Mouse (Mus musculus) kidney, adult 2 months (tissue): ENCODE data around the gene Ten1. TPM values are rescaled to one million over a fixed set of nuclear protein-coding genes. Genes with fewer than 3 reads are reported as not detected.

Experiments
- DNase-seq: peaks from one replicate; pipeline ENCODE4 v3.0.0; 2021
- H3K27ac ChIP-seq: fragments of 200-500 bp; 2 replicates; pipeline ENCODE4 v1.5.1; 2012; ENCODE audit warnings: low read depth, low read length, control low read depth, inconsistent platforms; ENCODE audit not compliant: insufficient read depth
- H3K27me3 ChIP-seq: fragments of 200-500 bp; replicated peaks from 2 replicates; pipeline ENCODE4 v1.6.1; 2012; ENCODE audit warnings: mild to moderate bottlenecking, moderate library complexity, low read length, inconsistent platforms; ENCODE audit not compliant: control insufficient read depth, insufficient read depth
- H3K36me3 ChIP-seq: fragments of 200-500 bp; 2 replicates; pipeline ENCODE4 v1.6.1; 2012; ENCODE audit warnings: mild to moderate bottlenecking, moderate library complexity, low read length, inconsistent platforms; ENCODE audit not compliant: control insufficient read depth, insufficient read depth
- H3K4me1 ChIP-seq: fragments of 200-500 bp; 2 replicates; pipeline ENCODE4 v1.6.1; 2011; ENCODE audit warnings: low read length; ENCODE audit not compliant: control insufficient read depth, insufficient read depth
- H3K4me3 ChIP-seq: fragments of 200-500 bp; 2 replicates; pipeline ENCODE4 v1.5.1; 2011; ENCODE audit warnings: mild to moderate bottlenecking, low read depth, low read length, control low read depth; ENCODE audit not compliant: insufficient read depth
- CTCF ChIP-seq: fragments of 200-500 bp; conservative IDR thresholded peaks from 2 replicates; pipeline ENCODE4 v1.5.1; 2011; ENCODE audit warnings: low read depth, mild to moderate bottlenecking, control low read depth, low read length, moderate library complexity, mixed read lengths; ENCODE audit not compliant: insufficient read depth, insufficient read length
- POLR2A ChIP-seq: fragments of 200-500 bp; IDR thresholded peaks from one replicate; pipeline ENCODE4 v1.6.1; 2011; ENCODE audit warnings: low read depth, low read length, control low read depth
- WGBS: fragments of 180-500 bp; shearing (Covaris S2); methylation state at CpG from one replicate; pipeline ENCODE4 v1.1.7; 2018; 5-methylcytosine and 5-hydroxymethylcytosine counted together
- polyA plus RNA-seq: library from polyadenylated mRNA; depleted of rRNA; stranded (reverse); fragments of >200 nt; gene quantifications from 2 replicates; pipeline ENCODE4 v1.2.3, GENCODE M21; 2012

Gene Ten1
- polyA plus RNA-seq, 1 experiment, result 21.0 TPM

DNA sequence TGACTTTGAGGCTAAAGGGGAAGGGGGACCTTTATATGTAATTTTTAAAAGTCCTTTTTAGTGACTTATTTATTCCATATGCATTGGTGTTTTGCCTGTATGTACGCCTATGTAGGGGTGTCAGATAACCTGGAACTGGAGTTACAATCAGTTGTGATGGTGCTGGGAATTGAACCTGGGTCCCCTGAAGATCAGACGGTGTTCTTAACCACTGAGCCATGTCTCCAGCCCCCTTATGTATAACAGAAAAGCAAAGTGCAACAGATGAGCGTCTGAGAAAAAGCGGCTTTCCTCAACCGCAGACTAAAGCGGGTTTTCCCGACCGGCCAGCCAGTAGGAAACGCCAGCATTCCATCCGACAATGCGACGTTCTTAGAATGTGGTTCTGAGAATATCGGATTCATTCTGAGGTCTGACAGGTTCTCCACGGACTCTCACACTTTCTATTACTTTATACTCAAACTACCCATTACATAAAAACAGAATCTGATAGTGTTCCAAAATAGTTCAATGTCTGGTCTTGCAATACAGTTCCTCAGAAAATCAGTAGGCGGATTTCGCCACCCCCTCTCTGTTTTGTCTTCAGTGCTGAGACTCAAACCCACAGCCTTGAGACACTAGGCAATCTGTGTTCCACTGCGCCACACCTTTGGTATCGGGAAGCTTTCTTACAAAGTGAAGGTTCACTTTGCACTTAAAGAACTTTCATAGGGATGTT lies 1.6 kb upstream of the Ten1 start:
- Histone ChIP-seq H3K4me1 (peaks cover 11% of the 10 kb centered on the region; the same call in 1 of the 2 replicates), H3K27ac (peak overlapping the region; percentile 91), H3K4me3 (peak overlapping the region; percentile 76), H3K27me3 (no peaks in the 10 kb centered on the region), H3K36me3 (no peaks in the 10 kb centered on the region; the same call in 1 of the 2 replicates)
- TF ChIP-seq CTCF (no peak), POLR2A (no peak)
- DNase-seq, result no peak
- WGBS, result 77% methylated on average over 18 of the region's 18 CpGs

DNA sequence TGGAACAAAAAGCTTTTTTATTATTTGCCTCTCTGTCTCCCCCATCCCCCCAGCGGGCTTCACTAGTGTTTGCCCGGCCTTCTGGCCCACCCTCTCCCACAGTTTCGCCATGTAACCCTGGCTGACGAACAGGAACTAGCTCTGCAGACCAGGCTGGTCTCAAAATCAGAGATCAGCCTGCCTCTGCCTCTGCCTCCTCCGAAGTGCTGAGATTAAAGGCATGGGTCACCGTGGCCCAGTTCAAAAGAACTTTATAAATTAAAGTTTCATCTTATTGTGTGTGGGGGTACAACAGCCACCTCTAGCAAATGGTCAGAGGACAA lies 1.1 kb upstream of the Ten1 start:
- WGBS, result 63% methylated on average over 6 of the region's 6 CpGs
- peaks cover 11% of the 10 kb centered on the region; the same call in 1 of the 2 replicates for H3K4me1 ChIP-seq
- peak overlapping the region; percentile 76 for H3K4me3 ChIP-seq
- no peaks in the 10 kb centered on the region for H3K27me3 ChIP-seq
- H3K36me3 ChIP-seq, result no peaks in the 10 kb centered on the region; the same call in 1 of the 2 replicates
- DNase-seq, result no peak
- H3K27ac ChIP-seq, result peak overlapping the region; percentile 91
- no peak for TF ChIP-seq CTCF
- TF ChIP-seq POLR2A, result no peak

DNA sequence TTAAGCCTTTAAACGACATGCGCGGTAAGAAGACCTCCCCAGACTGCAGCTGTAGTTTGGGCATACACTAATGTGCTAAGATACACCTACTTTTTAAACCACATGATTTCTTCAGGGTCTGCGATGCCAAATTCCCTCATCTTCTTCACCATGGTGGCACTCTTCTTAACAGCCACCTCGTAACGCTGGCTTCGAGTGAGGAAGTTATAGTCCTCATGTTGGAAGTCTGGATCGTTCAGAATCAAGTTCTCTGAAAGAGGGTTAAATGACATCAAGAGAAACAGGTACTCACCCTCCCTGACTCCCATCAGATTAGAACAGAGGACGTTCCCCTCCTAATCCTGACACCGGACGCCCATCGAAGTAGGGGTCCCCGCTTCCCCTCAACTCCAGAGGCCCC lies 523 bp upstream of the Ten1 start:
- TF ChIP-seq CTCF (no peak), POLR2A (no peak)
- Histone ChIP-seq H3K4me3 (peak overlapping the region; percentile 76), H3K27me3 (no peaks in the 10 kb centered on the region), H3K27ac (peak overlapping the region; percentile 89), H3K36me3 (no peaks in the 10 kb centered on the region; the same call in 1 of the 2 replicates), H3K4me1 (peaks cover 11% of the 10 kb centered on the region; the same call in 1 of the 2 replicates)
- 6% methylated on average over 13 of the region's 13 CpGs for WGBS
- DNase-seq, result peak; percentile 28

DNA sequence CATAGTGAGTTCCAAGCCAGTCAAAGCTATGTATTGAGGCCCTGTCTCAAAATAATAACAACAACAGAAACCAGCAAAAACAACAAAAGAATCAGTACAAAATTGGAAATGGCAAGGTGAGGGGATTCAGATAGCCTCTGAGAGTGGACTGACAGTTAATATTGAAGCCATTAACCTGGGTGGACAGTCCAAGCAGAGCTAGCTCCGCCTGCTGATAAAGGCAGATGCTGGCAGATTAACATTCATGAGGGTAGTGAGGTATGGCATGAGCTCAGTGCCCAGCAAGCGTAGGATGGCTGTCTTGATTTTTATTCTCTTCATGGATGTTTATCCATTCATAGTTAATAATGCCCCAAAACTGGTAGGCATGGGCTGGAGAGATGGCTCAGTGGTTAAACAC lies 2.5 kb downstream of the Ten1 start:
- TF ChIP-seq POLR2A (no peak), CTCF (0 out of 2 replicates have a peak, but pooled peaks have one; percentile 1)
- no peaks in the 10 kb centered on the region; the same call in 1 of the 2 replicates for H3K36me3 ChIP-seq
- peak; percentile 63 for DNase-seq
- H3K4me3 ChIP-seq, result no peak overlapping the region
- whole genome bisulfite sequencing, result 50% methylated on average over 2 of the region's 2 CpGs
- H3K4me1 ChIP-seq, result peaks cover 4% of the 10 kb centered on the region; the same call in 1 of the 2 replicates
- 0 out of 2 replicates have a peak overlapping the region, but pooled peaks have one; percentile 11 for H3K27ac ChIP-seq
- no peaks in the 10 kb centered on the region for H3K27me3 ChIP-seq

DNA sequence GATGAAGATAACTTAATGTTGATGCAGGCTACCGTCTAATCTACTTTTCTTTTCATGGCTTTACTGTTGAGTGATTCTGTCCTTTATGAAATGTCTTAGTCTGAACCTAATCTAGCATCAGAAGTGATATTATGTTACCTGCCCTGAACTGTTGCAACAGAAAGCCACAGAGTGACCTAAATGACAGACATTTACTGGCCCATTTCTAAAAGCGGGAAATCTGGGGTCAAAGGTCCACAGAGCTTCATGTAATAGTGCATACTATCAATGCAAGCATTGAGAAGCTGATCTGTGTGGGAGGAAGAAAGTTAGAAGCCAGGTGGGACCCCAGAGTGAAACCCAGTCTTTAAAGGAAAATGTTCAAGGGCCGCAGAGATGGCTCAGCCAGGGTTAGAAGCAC lies 4.5 kb downstream of the Ten1 start:
- TF ChIP-seq POLR2A (no peak), CTCF (no peak)
- no peaks in the 10 kb centered on the region for H3K36me3 ChIP-seq
- WGBS, result 84% methylated on average over 3 of the region's 3 CpGs
- no peaks in the 10 kb centered on the region for H3K27me3 ChIP-seq
- DNase-seq, result no peak
- no peak overlapping the region for H3K4me3 ChIP-seq
- no peak overlapping the region for H3K27ac ChIP-seq
- peaks cover 4% of the 10 kb centered on the region; the same call in 1 of the 2 replicates for H3K4me1 ChIP-seq

DNA sequence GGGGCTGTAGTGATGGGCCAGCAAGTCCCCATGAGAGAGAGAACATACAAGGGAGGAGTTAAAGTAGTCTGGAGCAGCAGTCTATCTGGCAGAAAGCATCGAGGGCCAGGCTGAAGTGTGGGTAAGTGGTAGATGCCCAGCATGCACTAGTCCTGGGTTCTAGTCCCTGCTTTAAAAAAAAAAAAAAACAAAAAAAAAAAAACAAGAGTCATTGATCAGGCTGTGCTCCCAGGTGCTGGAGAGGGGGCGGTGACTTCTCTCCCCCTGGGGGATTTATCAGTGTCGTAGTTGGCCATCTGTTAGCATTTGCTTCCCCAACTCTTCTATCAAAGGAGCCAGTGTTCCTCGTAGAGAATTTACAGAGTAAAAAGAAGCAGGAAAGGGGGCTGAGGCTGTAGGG lies 8.0 kb downstream of the Ten1 start:
- WGBS, result 87% methylated on average over 4 of the region's 4 CpGs
- H3K36me3 ChIP-seq, result no peaks in the 10 kb centered on the region
- no peak overlapping the region for H3K27ac ChIP-seq
- no peaks in the 10 kb centered on the region for H3K27me3 ChIP-seq
- DNase-seq, result no peak
- H3K4me3 ChIP-seq, result no peak overlapping the region
- TF ChIP-seq POLR2A (no peak), CTCF (no peak)
- H3K4me1 ChIP-seq, result peaks cover 10% of the 10 kb centered on the region

DNA sequence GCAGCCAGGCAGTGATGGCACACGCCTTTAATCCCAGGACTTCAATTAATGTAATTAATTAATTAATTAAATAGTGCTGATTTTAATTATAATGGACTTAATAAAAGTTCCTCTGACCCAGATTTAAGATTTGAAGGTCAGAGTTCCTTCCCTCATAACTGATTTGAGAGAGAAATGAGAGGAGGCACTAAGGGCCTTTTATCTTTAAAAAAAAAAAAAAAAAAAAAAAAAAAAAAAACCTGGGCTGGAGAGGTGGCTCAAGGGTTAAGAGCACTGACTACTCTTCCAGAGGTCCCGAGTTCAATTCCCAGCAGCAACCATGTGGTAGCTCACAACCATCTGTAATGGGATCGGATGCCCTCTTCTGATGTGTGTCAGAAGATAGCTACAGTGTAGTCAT lies 10.0 kb downstream of the Ten1 start:
- Histone ChIP-seq H3K27me3 (no peaks in the 10 kb centered on the region), H3K4me3 (no peak overlapping the region), H3K27ac (no peak overlapping the region; the same call in 1 of the 2 replicates), H3K36me3 (no peaks in the 10 kb centered on the region), H3K4me1 (peaks cover 10% of the 10 kb centered on the region)
- TF ChIP-seq CTCF (no peak), POLR2A (no peak)
- no peak for DNase-seq
- WGBS, result 82% methylated on average over 3 of the region's 3 CpGs
